Mouse (Mus musculus) heart, postnatal 14 days (tissue): ENCODE measurements around the gene P2rx3. TPM values are rescaled to one million over a fixed set of nuclear protein-coding genes. Genes with fewer than 3 reads are reported as not detected.

Experiments
- total RNA-seq, 2 experiments: library from RNA; stranded (reverse); gene quantifications; 2 replicates each; pipeline ENCODE4 v1.2.3; 2021

The P2rx3 gene
- total RNA-seq, 2 experiments from 2014 or later, result 0.14 to 0.24 TPM

Other genes with a start within 250 kb of the P2rx3 start
- gene Ube2l6, start 238.6 kb downstream of the P2rx3 start, total RNA-seq, result 10 to 100 TPM; 67.6 to 87.8 TPM
- under 1 TPM in 1 of 2 experiments, not detected in 1; 0.14 TPM for gene Smtnl1, start 214.8 kb downstream of the P2rx3 start, total RNA-seq
- gene Timm10, start 210.5 kb downstream of the P2rx3 start, total RNA-seq, result 100 to 1,000 TPM in 1 of 2 experiments, 10 to 100 TPM in 1; 78.1 to 101 TPM
- gene Slc43a1, start 198.6 kb downstream of the P2rx3 start, total RNA-seq, result 1 to 10 TPM; 2.9 to 3.6 TPM
- 1 to 10 TPM; 4.7 to 4.9 TPM for gene Rtn4rl2, start 150.8 kb downstream of the P2rx3 start, total RNA-seq
- 100 to 1,000 TPM; 101 to 105 TPM for gene Slc43a3, start 100.9 kb downstream of the P2rx3 start, total RNA-seq
- not detected for gene Prg2, start 57.0 kb downstream of the P2rx3 start, total RNA-seq
- gene Prg3, start 49.2 kb downstream of the P2rx3 start, total RNA-seq, result not detected
- 10 to 100 TPM; 43.7 to 46.1 TPM for gene Ssrp1, start 228 bp downstream of the P2rx3 start, total RNA-seq
- 10 to 100 TPM; 84.7 to 87.5 TPM for gene Tnks1bp1, start 10.6 kb upstream of the P2rx3 start, total RNA-seq
- gene Aplnr, start 98.8 kb upstream of the P2rx3 start, total RNA-seq, result 100 to 1,000 TPM in 1 of 2 experiments, 10 to 100 TPM in 1; 93.4 to 104 TPM
- 1 to 10 TPM; 3.1 to 4.3 TPM for gene Lrrc55, start 159.7 kb upstream of the P2rx3 start, total RNA-seq